Mouse (Mus musculus) midbrain, embryonic 11.5 days (tissue): ENCODE results near the gene Pprc1. TPM values are rescaled to one million over a fixed set of nuclear protein-coding genes. Genes with fewer than 3 reads are reported as not detected.

ENCODE experiments used
- ATAC-seq: fragments of 200-750 bp; cut with Nextera tagmentation; 2 replicates; pipeline ENCODE4 v1.8.0; 2017; ENCODE audit warnings: moderate TSS enrichment, moderate library complexity; ENCODE audit not compliant: low FRiP score
- DNase-seq: peaks from one replicate; pipeline ENCODE4 v3.0.0; 2015; ENCODE audit warnings: low spot score; ENCODE audit errors: missing footprints
- H3K27ac ChIP-seq: fragments of 300-500 bp; sonication (generic); 2 replicates; pipeline ENCODE4 v1.5.1; 2014; ENCODE audit warnings: low read depth, low read length
- H3K27me3 ChIP-seq: fragments of 300-500 bp; sonication (generic); 2 replicates; pipeline ENCODE4 v1.6.1; 2014; ENCODE audit warnings: mild to moderate bottlenecking, low read length, moderate library complexity, mixed read lengths; ENCODE audit not compliant: control insufficient read depth, insufficient read depth
- H3K36me3 ChIP-seq: fragments of 300-500 bp; sonication (generic); 2 replicates; pipeline ENCODE4 v1.6.1; 2014; ENCODE audit warnings: mild to moderate bottlenecking, low read length, moderate library complexity, mixed read lengths; ENCODE audit not compliant: control insufficient read depth, insufficient read depth
- H3K4me1 ChIP-seq: fragments of 300-500 bp; sonication (generic); 2 replicates; pipeline ENCODE4 v1.6.1; 2014; ENCODE audit warnings: low read length; ENCODE audit not compliant: control insufficient read depth, insufficient read depth
- H3K4me2 ChIP-seq: fragments of 300-500 bp; sonication (generic); 2 replicates; pipeline ENCODE4 v1.6.1; 2014; ENCODE audit warnings: mild to moderate bottlenecking, moderate library complexity
- H3K4me3 ChIP-seq: fragments of 300-500 bp; sonication (generic); 2 replicates; pipeline ENCODE4 v1.5.1; 2014; ENCODE audit warnings: low read depth, low read length
- H3K9ac ChIP-seq: fragments of 300-500 bp; sonication (generic); 2 replicates; pipeline ENCODE4 v1.6.1; 2014; ENCODE audit warnings: low read length
- H3K9me3 ChIP-seq: fragments of 300-500 bp; sonication (generic); 2 replicates; pipeline ENCODE4 v1.6.1; 2016; ENCODE audit warnings: low read length; ENCODE audit not compliant: control insufficient read depth
- WGBS: fragments of 180-500 bp; shearing (Covaris S2); extraction: QIAGEN DNeasy Blood & Tissue Kit; methylation state at CpG from one replicate; pipeline ENCODE4 v1.1.7; 2014; 5-methylcytosine and 5-hydroxymethylcytosine counted together
- polyA plus RNA-seq: library from polyadenylated mRNA; unstranded; fragments of >200 nt; fragmentation: Nextera tagmentation; extraction: Ambion mirVana; gene quantifications from 2 replicates; pipeline ENCODE4 v1.2.1, GENCODE M21; 2014

Gene Pprc1
- polyA plus RNA-seq, 1 experiment from 2014 or later: 48.5 TPM

GRCm38 (mm10) chr19:46094144-46094543, 49.5 kb downstream of the Pprc1 start:
- WGBS: 98% methylated on average over 2 of the region's 2 CpGs
- Histone ChIP-seq H3K36me3 (no peaks in the 10 kb centered on the region), H3K9ac (no peak overlapping the region), H3K9me3 (no peaks in the 10 kb centered on the region), H3K4me1 (no peaks in the 10 kb centered on the region), H3K27ac (no peak overlapping the region), H3K27me3 (no peaks in the 10 kb centered on the region), H3K4me2 (no peak overlapping the region), H3K4me3 (no peak overlapping the region)
- ATAC-seq (no peak), DNase-seq (no peak)

DNA sequence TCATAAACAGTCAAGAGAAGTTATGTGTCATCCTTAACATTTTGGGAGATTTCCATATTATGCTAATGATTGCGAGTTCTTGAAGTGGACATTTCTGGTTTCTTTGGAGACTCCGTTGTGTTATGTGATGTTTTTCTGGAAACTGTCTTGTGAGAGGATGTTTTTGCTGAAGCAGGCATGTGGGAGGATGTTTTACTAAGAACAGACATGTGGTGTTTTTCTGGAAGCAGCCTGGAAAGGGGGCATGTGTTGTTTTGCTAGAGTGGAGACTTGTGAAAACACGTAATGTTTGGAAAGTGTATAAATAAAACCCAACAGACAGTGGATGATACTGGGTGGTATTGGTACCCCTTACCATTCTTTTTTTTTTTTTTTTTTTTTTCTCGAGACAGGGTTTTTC, 50.6 kb downstream of the Pprc1 start:
- WGBS: 89% methylated on average over 3 of the region's 4 CpGs
- Histone ChIP-seq H3K27me3 (no peaks in the 10 kb centered on the region), H3K9me3 (no peaks in the 10 kb centered on the region)

GRCm38 (mm10) chr19:46096396-46096795, 51.7 kb downstream of the Pprc1 start:
- Histone ChIP-seq H3K4me1 (no peaks in the 10 kb centered on the region), H3K27ac (no peak overlapping the region), H3K27me3 (no peaks in the 10 kb centered on the region), H3K36me3 (no peaks in the 10 kb centered on the region), H3K9ac (no peak overlapping the region), H3K9me3 (no peaks in the 10 kb centered on the region), H3K4me2 (no peak overlapping the region), H3K4me3 (no peak overlapping the region)
- 89% methylated on average over 5 of the region's 5 CpGs for WGBS
- DNase-seq: no peak
- ATAC-seq: no peak

More for the DNA sequence above, 50.6 kb downstream of the Pprc1 start:
- no peaks in the 10 kb centered on the region for H3K36me3 ChIP-seq
- no peak overlapping the region for H3K27ac ChIP-seq
- ATAC-seq (no peak), DNase-seq (no peak)
- H3K4me3 ChIP-seq: no peak overlapping the region
- H3K4me2 ChIP-seq: no peak overlapping the region
- no peak overlapping the region for H3K9ac ChIP-seq
- H3K4me1 ChIP-seq: no peaks in the 10 kb centered on the region

- WGBS: 85% methylated on average over 3 of the region's 3 CpGs
- ATAC-seq (no peak), DNase-seq (no peak)
Observed at GRCm38 (mm10) chr19:46099561-46099960, 54.9 kb downstream of the Pprc1 start.

DNA sequence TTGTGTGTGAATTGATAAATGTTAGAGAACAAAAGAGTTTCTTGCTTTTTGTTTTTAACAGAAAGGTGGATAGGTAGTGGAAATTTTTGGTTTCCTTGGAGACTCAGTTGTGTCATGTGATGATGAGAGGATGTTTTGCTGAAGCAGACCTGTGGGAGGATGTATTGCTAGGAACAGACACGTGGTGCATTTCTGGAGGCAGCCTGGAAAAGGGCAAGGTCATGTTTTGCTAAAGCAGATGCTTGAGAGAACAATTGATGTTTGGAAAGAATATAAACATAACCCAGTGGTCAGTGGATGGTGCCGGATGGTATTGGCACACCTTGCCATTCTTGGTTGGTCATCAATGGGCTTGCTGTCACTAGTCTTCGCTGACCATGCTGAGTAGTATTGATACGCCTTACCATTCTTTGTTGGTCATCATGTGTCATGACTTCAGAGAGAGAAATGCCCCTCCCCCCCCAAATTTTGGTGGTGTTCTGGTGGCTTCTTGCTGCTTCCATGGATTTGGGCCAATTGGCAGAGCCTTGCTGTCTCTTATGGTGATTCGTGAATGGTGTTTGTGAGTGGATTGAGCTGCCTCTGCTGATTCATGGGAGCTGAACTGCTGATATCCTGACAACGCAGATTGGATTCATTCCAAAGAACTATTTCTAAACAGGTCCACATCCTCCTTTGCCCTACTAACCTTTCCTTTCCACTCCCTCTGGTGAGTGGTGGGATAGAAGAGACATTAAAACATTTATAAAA, 58.9 kb downstream of the Pprc1 start:
- no peak overlapping the region for H3K27ac ChIP-seq
- ATAC-seq (no peak), DNase-seq (no peak)
- H3K9me3 ChIP-seq: no peaks in the 10 kb centered on the region
- no peaks in the 10 kb centered on the region for H3K27me3 ChIP-seq
- no peak overlapping the region for H3K9ac ChIP-seq
- H3K36me3 ChIP-seq: no peaks in the 10 kb centered on the region
- no peaks in the 10 kb centered on the region for H3K4me1 ChIP-seq
- no peak overlapping the region for H3K4me3 ChIP-seq
- 90% methylated on average over 6 of the region's 6 CpGs for WGBS
- H3K4me2 ChIP-seq: no peak overlapping the region

More at GRCm38 (mm10) chr19:46099561-46099960, 54.9 kb downstream of the Pprc1 start:
- Histone ChIP-seq H3K9ac (no peak overlapping the region), H3K27ac (no peak overlapping the region), H3K27me3 (no peaks in the 10 kb centered on the region), H3K4me2 (no peak overlapping the region), H3K36me3 (no peaks in the 10 kb centered on the region), H3K9me3 (no peaks in the 10 kb centered on the region), H3K4me3 (no peak overlapping the region), H3K4me1 (no peaks in the 10 kb centered on the region)

GRCm38 (mm10) chr19:46104187-46104557, 59.5 kb downstream of the Pprc1 start:
- Histone ChIP-seq H3K9ac (no peak overlapping the region), H3K27me3 (no peaks in the 10 kb centered on the region), H3K9me3 (no peaks in the 10 kb centered on the region), H3K4me3 (no peak overlapping the region), H3K36me3 (no peaks in the 10 kb centered on the region), H3K4me1 (no peaks in the 10 kb centered on the region), H3K27ac (no peak overlapping the region), H3K4me2 (no peak overlapping the region)
- ATAC-seq (no peak), DNase-seq (no peak)
- 83% methylated on average over 2 of the region's 2 CpGs for WGBS

DNA sequence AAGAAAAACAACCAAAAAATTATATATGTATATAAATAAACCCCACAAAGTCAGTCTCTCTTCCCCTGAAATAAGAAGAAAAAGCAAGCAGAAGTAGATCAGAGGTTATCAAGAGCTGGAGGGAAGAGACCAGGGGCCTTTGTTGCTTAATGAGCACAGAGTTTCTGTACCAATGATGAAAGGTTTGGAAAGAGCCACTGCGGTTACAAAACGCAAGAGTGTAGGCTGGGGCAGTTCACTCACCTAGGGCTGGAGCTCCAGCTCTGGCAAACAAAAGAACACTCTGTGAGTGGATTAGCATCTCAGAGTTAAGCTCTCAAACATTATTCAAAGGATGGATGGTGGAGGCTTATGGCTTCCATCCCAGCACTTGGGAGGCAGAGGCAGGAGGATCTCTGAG, 65.5 kb downstream of the Pprc1 start:
- ATAC-seq (no peak), DNase-seq (no peak)
- Histone ChIP-seq H3K9ac (no peak overlapping the region), H3K9me3 (no peaks in the 10 kb centered on the region), H3K36me3 (no peaks in the 10 kb centered on the region), H3K27ac (no peak overlapping the region), H3K4me2 (no peak overlapping the region), H3K4me1 (no peaks in the 10 kb centered on the region), H3K27me3 (no peaks in the 10 kb centered on the region), H3K4me3 (no peak overlapping the region)
- WGBS: 69% methylated on average over 2 of the region's 2 CpGs

- ATAC-seq: no peak
- H3K27ac ChIP-seq: no peak overlapping the region
- no peaks in the 10 kb centered on the region for H3K36me3 ChIP-seq
- H3K4me1 ChIP-seq: no peaks in the 10 kb centered on the region
- no peaks in the 10 kb centered on the region for H3K9me3 ChIP-seq
- H3K4me3 ChIP-seq: no peak overlapping the region
- no peak overlapping the region for H3K4me2 ChIP-seq
- DNase-seq: no peak
- WGBS: 91% methylated on average over 5 of the region's 5 CpGs
- no peaks in the 10 kb centered on the region for H3K27me3 ChIP-seq
- no peak overlapping the region for H3K9ac ChIP-seq
Observed at GRCm38 (mm10) chr19:46110781-46111180, 66.1 kb downstream of the Pprc1 start.

- H3K27me3 ChIP-seq: no peaks in the 10 kb centered on the region
- H3K36me3 ChIP-seq: no peaks in the 10 kb centered on the region
- 65% methylated on average over 4 of the region's 4 CpGs for WGBS
- no peak overlapping the region for H3K4me3 ChIP-seq
- DNase-seq (no peak), ATAC-seq (no peak)
- H3K4me2 ChIP-seq: no peak overlapping the region
- H3K27ac ChIP-seq: no peak overlapping the region
- H3K9me3 ChIP-seq: no peaks in the 10 kb centered on the region
- H3K4me1 ChIP-seq: no peaks in the 10 kb centered on the region
- no peak overlapping the region for H3K9ac ChIP-seq
Observed at GRCm38 (mm10) chr19:46114617-46115016, 69.9 kb downstream of the Pprc1 start.
